Mouse (Mus musculus): ENCODE data around the gene Timp3.

DNA sequence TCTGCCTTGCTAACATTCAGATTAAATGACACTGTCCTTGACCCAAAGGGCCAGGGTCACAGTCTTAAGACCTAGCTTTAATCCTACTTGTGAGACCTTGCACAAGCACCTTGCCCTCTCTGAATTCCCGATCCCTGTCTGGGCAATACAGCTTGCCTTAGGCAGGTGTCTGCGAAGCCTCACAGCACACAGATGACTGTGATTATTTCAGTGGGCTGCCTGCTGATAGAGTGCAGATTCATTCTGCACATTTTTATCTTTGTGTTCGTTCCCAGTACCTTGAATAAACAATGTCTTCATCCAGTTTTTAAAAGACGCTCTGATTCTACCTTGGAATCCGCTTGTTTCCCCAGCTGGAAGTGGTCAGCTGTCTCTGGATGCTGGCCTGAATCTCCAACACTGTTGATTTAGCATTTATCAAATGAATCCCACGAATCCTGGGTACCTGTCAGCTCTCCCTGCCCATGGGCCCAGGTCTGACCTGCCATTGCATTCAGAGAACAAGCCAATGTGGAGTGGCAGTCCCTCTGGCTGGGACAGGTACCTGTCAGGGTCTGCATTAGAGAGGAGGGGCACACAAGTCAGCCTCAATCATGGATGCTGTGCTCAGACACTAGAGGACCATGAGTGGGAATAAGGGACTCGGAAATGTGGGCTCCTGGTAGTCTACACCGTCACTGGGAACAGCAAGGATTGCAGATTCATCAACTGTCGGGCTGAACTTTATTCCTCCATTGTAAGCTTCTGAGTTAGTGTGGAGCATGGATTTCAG, 81.2 kb downstream of the Timp3 start:
- no peak for TF ChIP-seq CTCF (IDR thresholded peaks at IDR 0.05)
- no peak for TF ChIP-seq POLR2A (IDR thresholded peaks at IDR 0.05; ENCODE audit: insufficient read depth, low read depth, low read length)
- no peak for TF ChIP-seq EP300 (IDR thresholded peaks at IDR 0.05; ENCODE audit: insufficient read depth, low read depth, low read length)

Measured in heart, adult 2 months (tissue).